Mouse (Mus musculus): ENCODE measurements around the gene Sprr4.
"Not testable (repeated sequence)": the region's sequence is repeated elsewhere in the genome, so short reads cannot be mapped to it uniquely, and the experiment has no call there.

The Sprr4 gene

GRCm38 (mm10) chr3:92500393-92500792 is at the start of gene Sprr4:
Gene Sprr4 (minus strand): TSS chr3:92500493.
- DNase-seq (ENCODE audit: low read depth, low spot score), result no peak

- DNase-seq (ENCODE audit: low read depth, low spot score), result no peak
Observed at GRCm38 (mm10) chr3:92534411-92534810, 34.1 kb upstream of the Sprr4 start, which contains the start of gene 2310046K23Rik. Gene 2310046K23Rik (minus strand): TSS chr3:92534511.

GRCm38 (mm10) chr3:92512325-92512724 is 12.0 kb upstream of the Sprr4 start:
- no peak for DNase-seq (ENCODE audit: low read depth, low spot score)

GRCm38 (mm10) chr3:92510786-92511185 is 10.5 kb upstream of the Sprr4 start:
- DNase-seq (ENCODE audit: low read depth, low spot score), result no peak

GRCm38 (mm10) chr3:92508185-92508584 is 7.9 kb upstream of the Sprr4 start:
- no peak for DNase-seq (ENCODE audit: low read depth, low spot score)

- no peak for DNase-seq (ENCODE audit: low read depth, low spot score)
Observed at GRCm38 (mm10) chr3:92503528-92503927, 3.2 kb upstream of the Sprr4 start.

- DNase-seq (ENCODE audit: low read depth, low spot score), result not testable (repeated sequence)
Observed at GRCm38 (mm10) chr3:92490262-92490661, 10.0 kb downstream of the Sprr4 start.

GRCm38 (mm10) chr3:92486307-92486706 is 14.0 kb downstream of the Sprr4 start:
- no peak for DNase-seq (ENCODE audit: low read depth, low spot score)

GRCm38 (mm10) chr3:92485863-92486262 is 14.4 kb downstream of the Sprr4 start, which contains the start of gene Sprr1a:
Gene Sprr1a (minus strand): TSS chr3:92485895.
- DNase-seq (ENCODE audit: low read depth, low spot score), result no peak

GRCm38 (mm10) chr3:92481249-92481648 is 19.0 kb downstream of the Sprr4 start:
- not testable (repeated sequence) for DNase-seq (ENCODE audit: low read depth, low spot score)

- DNase-seq (ENCODE audit: low read depth, low spot score), result no peak
Observed at GRCm38 (mm10) chr3:92470111-92470510, 30.2 kb downstream of the Sprr4 start.

GRCm38 (mm10) chr3:92467424-92467823 is 32.9 kb downstream of the Sprr4 start:
- no peak for DNase-seq (ENCODE audit: low read depth, low spot score)

GRCm38 (mm10) chr3:92466576-92466975 is 33.7 kb downstream of the Sprr4 start:
- DNase-seq (ENCODE audit: low read depth, low spot score), result no peak

- no peak for DNase-seq (ENCODE audit: low read depth, low spot score)
Observed at GRCm38 (mm10) chr3:92458620-92459019, 41.7 kb downstream of the Sprr4 start, which contains the start of gene Sprr3. Gene Sprr3 (minus strand): TSS chr3:92458720.

GRCm38 (mm10) chr3:92455151-92455550 is 45.1 kb downstream of the Sprr4 start:
- DNase-seq (ENCODE audit: low read depth, low spot score), result no peak

All from A20 (cell line).